Mouse (Mus musculus): ENCODE results near the gene Olfr218. TPM values are rescaled to one million over a fixed set of nuclear protein-coding genes. Genes with fewer than 3 reads are reported as not detected.

Gene Olfr218
- polyA plus RNA-seq, 1 experiment from 2014 or later = not detected

Other genes starting within 250 kb of the Olfr218 start
- gene Olfr16, start 247.4 kb upstream of the Olfr218 start, polyA plus RNA-seq (2015; fragmentation: Nextera tagmentation; extraction: Ambion mirVana) = not detected in 2 replicates
- gene Olfr1408, start 60.4 kb upstream of the Olfr218 start, polyA plus RNA-seq (2015; fragmentation: Nextera tagmentation; extraction: Ambion mirVana) = not detected in 2 replicates
- gene Olfr1406, start 7.2 kb upstream of the Olfr218 start, polyA plus RNA-seq (2015; fragmentation: Nextera tagmentation; extraction: Ambion mirVana) = not detected in 2 replicates
- not detected in 2 replicates for gene Olfr1404, start 14.6 kb downstream of the Olfr218 start, polyA plus RNA-seq (2015; fragmentation: Nextera tagmentation; extraction: Ambion mirVana)
- not detected in 2 replicates for gene Fcer1a, start 29.4 kb downstream of the Olfr218 start, polyA plus RNA-seq (2015; fragmentation: Nextera tagmentation; extraction: Ambion mirVana)
- gene Olfr418, start 68.2 kb downstream of the Olfr218 start, polyA plus RNA-seq (2015; fragmentation: Nextera tagmentation; extraction: Ambion mirVana) = not detected in 2 replicates
- not detected in 2 replicates for gene Mptx2, start 80.0 kb downstream of the Olfr218 start, polyA plus RNA-seq (2015; fragmentation: Nextera tagmentation; extraction: Ambion mirVana)
- gene Ackr1, start 135.9 kb downstream of the Olfr218 start, polyA plus RNA-seq (2015; fragmentation: Nextera tagmentation; extraction: Ambion mirVana) = 0.60 and 1.8 TPM in 2 replicates
- 1.1 and 2.7 TPM in 2 replicates for gene Aim2, start 153.1 kb downstream of the Olfr218 start, polyA plus RNA-seq (2015; fragmentation: Nextera tagmentation; extraction: Ambion mirVana)
- gene Cadm3, start 169.9 kb downstream of the Olfr218 start, polyA plus RNA-seq (2015; fragmentation: Nextera tagmentation; extraction: Ambion mirVana) = 0.25 and 0.52 TPM in 2 replicates

Measured in heart, embryonic 15.5 days (tissue).